Mouse (Mus musculus) gastrocnemius, adult 2 months (tissue): ENCODE measurements at regions not wholly inside any gene's neighbourhood (a gene's known extent, or its start where the extent isn't known, plus 50 kb on each side); places are given as distances from the start of the nearest gene placed in this dataset.

ENCODE experiments used
- DNase-seq: peaks from one replicate; pipeline ENCODE4 v3.0.0; 2022
- H3K27ac ChIP-seq: fragments of 200-600 bp; 2 replicates; pipeline ENCODE4 v1.8.1; 2022; ENCODE audit warnings: mild to moderate bottlenecking
- H3K4me3 ChIP-seq: fragments of 200-600 bp; 2 replicates; pipeline ENCODE4 v1.8.1; 2022; ENCODE audit warnings: mild to moderate bottlenecking, moderate library complexity
- CTCF ChIP-seq: fragments of 200-600 bp; IDR thresholded peaks from 2 replicates; pipeline ENCODE4 v1.8.1; 2022; ENCODE audit warnings: antibody characterized with exemption, mild to moderate bottlenecking, moderate library complexity
- intact Hi-C: fragments of 180-260 bp; cut with DNase I; formaldehyde crosslinking; loops from one replicate; pipeline ENCODE4 v1.15.1; 2025

GRCm38 (mm10) chr12:77811276-77811675 is 382.8 kb upstream of the Gm6657 start:
- peak; percentile 69 for TF ChIP-seq CTCF
- DNase-seq, result no peak
- H3K27ac ChIP-seq, result no peak overlapping the region
- intact Hi-C loops, result no loop called here
- H3K4me3 ChIP-seq, result no peak overlapping the region

GRCm38 (mm10) chr12:77819456-77819855 is 374.6 kb upstream of the Gm6657 start:
- no peak for DNase-seq
- intact Hi-C loops, result no loop called here
- Histone ChIP-seq H3K4me3 (no peak overlapping the region), H3K27ac (no peak overlapping the region)
- no peak for TF ChIP-seq CTCF

- intact Hi-C loops, result no loop called here
- DNase-seq, result peak; percentile 36
- peak overlapping the region; percentile 65 for H3K27ac ChIP-seq
- H3K4me3 ChIP-seq, result no peak overlapping the region
- TF ChIP-seq CTCF, result no peak
Measured at GRCm38 (mm10) chr12:77823381-77824030, 370.5 kb upstream of the Gm6657 start.

GRCm38 (mm10) chr12:77833411-77834169 is 360.5 kb upstream of the Gm6657 start:
- Histone ChIP-seq H3K4me3 (no peak overlapping the region), H3K27ac (no peak overlapping the region)
- no peak for TF ChIP-seq CTCF
- intact Hi-C loops, result no loop called here
- DNase-seq, result no peak

GRCm38 (mm10) chr12:77834891-77835290 is 359.2 kb upstream of the Gm6657 start:
- intact Hi-C loops, result no loop called here
- TF ChIP-seq CTCF, result no peak
- DNase-seq, result no peak
- Histone ChIP-seq H3K27ac (no peak overlapping the region), H3K4me3 (no peak overlapping the region)

GRCm38 (mm10) chr12:77836231-77836630 is 357.8 kb upstream of the Gm6657 start:
- intact Hi-C loops, result no loop called here
- Histone ChIP-seq H3K27ac (no peak overlapping the region), H3K4me3 (no peak overlapping the region)
- no peak for TF ChIP-seq CTCF
- no peak for DNase-seq

GRCm38 (mm10) chr12:77841844-77842415 is 352.1 kb upstream of the Gm6657 start:
- no peak for DNase-seq
- H3K27ac ChIP-seq, result no peak overlapping the region
- intact Hi-C loops, result no loop called here
- H3K4me3 ChIP-seq, result no peak overlapping the region
- TF ChIP-seq CTCF, result no peak

- no peak for DNase-seq
- intact Hi-C loops, result no loop called here
- TF ChIP-seq CTCF, result no peak
- Histone ChIP-seq H3K27ac (no peak overlapping the region), H3K4me3 (no peak overlapping the region)
Measured at GRCm38 (mm10) chr12:77852595-77853577, 341.2 kb upstream of the Gm6657 start.

- DNase-seq, result no peak
- intact Hi-C loops, result no loop called here
- no peak for TF ChIP-seq CTCF
Measured at GRCm38 (mm10) chr12:77854281-77855075, 339.6 kb upstream of the Gm6657 start.

GRCm38 (mm10) chr12:77855796-77856195 is 338.2 kb upstream of the Gm6657 start:
- TF ChIP-seq CTCF, result no peak
- no peak overlapping the region for H3K4me3 ChIP-seq
- intact Hi-C loops, result no loop called here
- H3K27ac ChIP-seq, result no peak overlapping the region
- DNase-seq, result no peak

More at GRCm38 (mm10) chr12:77854281-77855075, 339.6 kb upstream of the Gm6657 start:
- no peak overlapping the region for H3K4me3 ChIP-seq
- no peak overlapping the region for H3K27ac ChIP-seq

GRCm38 (mm10) chr12:77857281-77857680 is 336.8 kb upstream of the Gm6657 start:
- H3K4me3 ChIP-seq, result no peak overlapping the region
- TF ChIP-seq CTCF, result no peak
- H3K27ac ChIP-seq, result no peak overlapping the region
- intact Hi-C loops, result no loop called here
- DNase-seq, result no peak
